Mouse (Mus musculus) hindbrain, embryonic 11.5 days (tissue): ENCODE data around the gene Brd2. TPM values are rescaled to one million over a fixed set of nuclear protein-coding genes. Genes with fewer than 3 reads are reported as not detected.
"Not testable (repeated sequence)": the region's sequence is repeated elsewhere in the genome, so short reads cannot be mapped to it uniquely, and the experiment has no call there.

Experiments used
- ATAC-seq: fragments of 200-750 bp; cut with Nextera tagmentation; 2 replicates; pipeline ENCODE4 v1.8.0; 2017; ENCODE audit warnings: mild to moderate bottlenecking, moderate TSS enrichment, moderate library complexity; ENCODE audit not compliant: low FRiP score
- DNase-seq: peaks from one replicate; pipeline ENCODE4 v3.0.0-alpha.2; 2015; ENCODE audit warnings: low spot score
- H3K27ac ChIP-seq: fragments of 300-500 bp; sonication (generic); 2 replicates; pipeline ENCODE4 v1.5.1; 2014; ENCODE audit warnings: mild to moderate bottlenecking, low read depth, low read length
- H3K27me3 ChIP-seq: fragments of 300-500 bp; sonication (generic); 2 replicates; pipeline ENCODE4 v1.6.1; 2014; ENCODE audit warnings: mild to moderate bottlenecking, low read length, moderate library complexity, mixed read lengths; ENCODE audit not compliant: control insufficient read depth, insufficient read depth
- H3K36me3 ChIP-seq: fragments of 300-500 bp; sonication (generic); 2 replicates; pipeline ENCODE4 v1.6.1; 2014; ENCODE audit warnings: mild to moderate bottlenecking, low read length, moderate library complexity, mixed read lengths; ENCODE audit not compliant: control insufficient read depth, insufficient read depth
- H3K4me1 ChIP-seq: fragments of 300-500 bp; sonication (generic); replicated peaks from 2 replicates; pipeline ENCODE4 v1.6.1; 2014; ENCODE audit warnings: low read length, mixed read lengths; ENCODE audit not compliant: control insufficient read depth, insufficient read depth
- H3K4me2 ChIP-seq: fragments of 300-500 bp; sonication (generic); replicated peaks from 2 replicates; pipeline ENCODE4 v1.6.1; 2014; ENCODE audit warnings: mild to moderate bottlenecking, low read depth, low read length
- H3K4me3 ChIP-seq: fragments of 300-500 bp; sonication (generic); 2 replicates; pipeline ENCODE4 v1.5.1; 2014; ENCODE audit warnings: low read depth, low read length
- H3K9ac ChIP-seq: fragments of 300-500 bp; sonication (generic); 2 replicates; pipeline ENCODE4 v1.6.1; 2014; ENCODE audit warnings: low read depth, low read length
- H3K9me3 ChIP-seq: fragments of 300-500 bp; sonication (generic); 2 replicates; pipeline ENCODE4 v1.6.1; 2016; ENCODE audit warnings: low read length; ENCODE audit not compliant: control insufficient read depth
- WGBS: fragments of 180-500 bp; shearing (Covaris S2); extraction: QIAGEN DNeasy Blood & Tissue Kit; methylation state at CpG from one replicate; pipeline ENCODE4 v1.1.7; 2014; 5-methylcytosine and 5-hydroxymethylcytosine counted together
- polyA plus RNA-seq: library from polyadenylated mRNA; unstranded; fragments of >200 nt; fragmentation: Nextera tagmentation; extraction: Ambion mirVana; gene quantifications from 2 replicates; pipeline ENCODE4 v1.2.1, GENCODE M21; 2014

Brd2 gene
- polyA plus RNA-seq, 1 experiment from 2014 or later, result 159 TPM

DNA sequence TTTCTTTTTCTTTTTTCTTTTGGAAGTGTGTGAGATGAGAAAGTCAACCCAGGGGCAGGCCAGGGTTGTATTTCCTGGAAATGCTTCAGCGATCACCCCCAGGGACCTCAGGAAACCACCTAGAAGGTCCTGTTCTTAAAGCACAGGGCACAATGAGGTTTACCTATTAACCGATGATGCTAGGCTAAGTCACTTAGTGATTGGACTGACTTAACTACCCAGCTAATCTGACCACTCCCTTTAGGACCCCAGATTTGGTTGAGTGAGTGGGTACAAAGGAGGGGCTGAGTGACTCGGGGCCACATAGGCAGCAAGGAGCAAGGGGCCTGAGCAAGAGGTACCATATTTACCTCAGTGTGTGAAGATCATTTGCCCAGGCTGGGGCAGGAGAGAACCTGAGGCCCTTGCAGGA is 22.5 kb upstream of the Brd2 start:
- no peaks in the 10 kb centered on the region for H3K36me3 ChIP-seq
- H3K27me3 ChIP-seq, result peaks cover 11% of the 10 kb centered on the region
- no peak overlapping the region for H3K4me2 ChIP-seq
- H3K4me3 ChIP-seq, result no peak overlapping the region
- H3K4me1 ChIP-seq, result no peaks in the 10 kb centered on the region
- DNase-seq (no peak), ATAC-seq (no peak)
- H3K9ac ChIP-seq, result no peak overlapping the region
- no peak overlapping the region for H3K27ac ChIP-seq
- WGBS, result 72% methylated on average over 3 of the region's 3 CpGs
- no peaks in the 10 kb centered on the region for H3K9me3 ChIP-seq

DNA sequence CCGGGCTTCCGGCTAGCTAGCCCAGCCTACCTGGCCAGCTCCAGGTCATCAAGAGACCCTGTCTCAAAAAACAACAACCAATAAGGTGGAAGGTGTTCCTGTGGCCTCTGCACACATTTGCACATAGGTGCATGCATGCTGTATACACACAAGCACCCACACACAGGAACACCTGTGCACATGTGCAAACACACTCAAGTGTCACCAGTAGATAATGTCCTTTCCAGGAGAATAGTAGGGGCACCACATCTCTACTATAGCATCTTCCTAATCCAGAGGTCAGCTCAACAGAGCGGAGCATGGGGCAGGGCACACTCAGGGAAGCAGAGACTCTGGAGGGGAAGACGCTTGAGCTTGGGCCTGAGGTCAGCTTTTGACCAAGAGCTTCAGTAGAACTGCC is 21.8 kb upstream of the Brd2 start:
- H3K9me3 ChIP-seq, ATAC-seq, H3K9ac ChIP-seq, H3K36me3 ChIP-seq, H3K4me3 ChIP-seq, H3K4me1 ChIP-seq, H3K27ac ChIP-seq, H3K4me2 ChIP-seq, DNase-seq: not testable (repeated sequence)
- 84% methylated on average over 4 of the region's 4 CpGs for WGBS
- H3K27me3 ChIP-seq, result peaks cover 12% of the 10 kb centered on the region

DNA sequence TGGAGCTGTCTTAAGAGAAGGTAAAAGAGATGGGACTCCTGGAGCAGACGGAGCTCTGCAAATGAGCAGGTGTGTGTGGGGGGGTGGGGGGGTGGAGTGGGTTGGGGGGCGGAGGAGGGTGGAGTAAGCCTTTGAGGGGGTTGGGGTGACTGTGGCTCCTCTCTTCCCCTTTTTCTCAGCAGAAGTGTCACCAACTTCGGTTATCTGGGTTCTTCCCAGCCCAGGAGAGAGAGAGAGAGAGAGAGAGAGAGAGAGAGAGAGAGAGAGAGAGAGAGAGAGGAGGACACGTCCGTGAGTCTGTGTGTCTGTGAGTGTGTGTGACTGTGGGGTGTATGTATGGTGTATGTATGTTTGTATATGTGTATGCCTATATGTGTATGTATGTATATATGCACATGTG is 21.0 kb upstream of the Brd2 start:
- Histone ChIP-seq H3K27ac (no peak overlapping the region), H3K27me3 (peaks cover 16% of the 10 kb centered on the region), H3K4me2 (no peak overlapping the region), H3K9ac (no peak overlapping the region), H3K4me1 (0 out of 2 replicates have a peak, but pooled peaks cover 4% of the 10 kb centered on the region), H3K36me3 (no peaks in the 10 kb centered on the region), H3K4me3 (no peak overlapping the region), H3K9me3 (no peaks in the 10 kb centered on the region)
- DNase-seq (no peak), ATAC-seq (no peak)
- WGBS, result 69% methylated on average over 5 of the region's 5 CpGs

- H3K4me2 ChIP-seq, result no peak within 1 kb of the TSS
- H3K36me3 ChIP-seq, result no peaks in the 10 kb centered on the region
- H3K9ac ChIP-seq, result no peak within 1 kb of the TSS
- H3K4me3 ChIP-seq, result no peak within 1 kb of the TSS
- H3K27ac ChIP-seq, result no peak within 1 kb of the TSS
- peaks cover 19% of the 10 kb centered on the region for H3K27me3 ChIP-seq
- DNase-seq (no peak), ATAC-seq (no peak)
- no peaks in the 10 kb centered on the region for H3K9me3 ChIP-seq
- 36% methylated on average over 7 of the region's 7 CpGs for WGBS
- 0 out of 2 replicates have a peak, but pooled peaks cover 4% of the 10 kb centered on the region for H3K4me1 ChIP-seq
Observed at GRCm38 (mm10) chr17:34143033-34143432, 20.6 kb upstream of the Brd2 start, which contains the start of gene H2-DMb2. TSS of gene H2-DMb2 (plus strand) at chr17:34143307.

DNA sequence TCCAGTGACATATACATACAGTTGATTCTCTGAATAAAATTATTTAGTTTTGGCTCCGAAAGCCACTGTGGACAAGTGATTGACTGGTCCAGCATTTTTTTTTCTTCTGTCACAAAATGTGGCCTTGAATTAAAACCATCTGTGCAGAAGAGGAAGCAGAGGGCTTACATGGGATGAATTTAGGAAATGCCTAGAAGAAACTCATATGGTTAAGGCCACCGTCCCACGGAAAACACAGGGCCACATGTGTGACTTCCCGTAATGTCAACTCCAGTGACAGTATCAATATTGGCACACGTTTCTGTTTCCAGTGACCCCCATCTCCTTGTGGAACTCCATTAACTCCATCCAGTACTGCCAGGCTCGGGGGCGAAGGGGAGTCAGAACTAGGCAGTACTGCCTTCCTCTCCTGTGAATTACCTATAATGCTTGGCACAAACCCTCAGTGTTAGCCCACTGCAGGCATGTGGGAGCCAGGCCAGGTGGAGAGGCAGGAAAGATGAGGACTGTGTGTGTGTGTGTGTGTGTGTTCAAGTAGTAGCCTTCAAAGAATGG is 20.1 kb upstream of the Brd2 start:
- Histone ChIP-seq H3K27me3 (peaks cover 21% of the 10 kb centered on the region), H3K4me2 (no peak overlapping the region), H3K36me3 (no peaks in the 10 kb centered on the region), H3K4me1 (0 out of 2 replicates have a peak, but pooled peaks cover 4% of the 10 kb centered on the region), H3K4me3 (no peak overlapping the region), H3K9ac (no peak overlapping the region), H3K9me3 (no peaks in the 10 kb centered on the region), H3K27ac (no peak overlapping the region)
- 78% methylated on average over 7 of the region's 7 CpGs for WGBS
- ATAC-seq, result no peak
- no peak for DNase-seq

DNA sequence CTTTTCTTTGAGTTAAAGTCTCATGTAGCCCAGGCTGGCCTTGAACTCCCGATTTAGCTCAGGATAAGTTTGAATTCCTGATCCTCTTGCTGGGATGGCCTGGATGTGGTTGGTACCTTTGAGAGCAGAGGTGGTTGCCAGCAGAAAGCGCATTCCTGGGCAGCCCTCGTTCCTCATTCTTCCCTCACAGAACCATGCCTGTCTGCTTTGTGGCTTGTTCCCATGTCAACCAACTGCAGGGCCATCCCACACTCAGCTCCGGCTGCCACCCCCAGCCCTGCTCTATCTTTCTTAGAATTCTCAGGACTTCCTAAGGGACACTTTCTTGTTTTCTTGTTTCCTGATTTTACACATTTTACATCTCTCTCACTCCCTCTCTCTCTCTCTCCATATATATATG is 19.0 kb upstream of the Brd2 start:
- no peak overlapping the region for H3K9ac ChIP-seq
- ATAC-seq (no peak), DNase-seq (no peak)
- H3K27ac ChIP-seq, result no peak overlapping the region
- 65% methylated on average over 4 of the region's 4 CpGs for WGBS
- H3K4me1 ChIP-seq, result 0 out of 2 replicates have a peak, but pooled peaks cover 4% of the 10 kb centered on the region
- H3K36me3 ChIP-seq, result no peaks in the 10 kb centered on the region
- no peak overlapping the region for H3K4me3 ChIP-seq
- H3K9me3 ChIP-seq, result no peaks in the 10 kb centered on the region
- peaks cover 25% of the 10 kb centered on the region for H3K27me3 ChIP-seq
- no peak overlapping the region for H3K4me2 ChIP-seq

DNA sequence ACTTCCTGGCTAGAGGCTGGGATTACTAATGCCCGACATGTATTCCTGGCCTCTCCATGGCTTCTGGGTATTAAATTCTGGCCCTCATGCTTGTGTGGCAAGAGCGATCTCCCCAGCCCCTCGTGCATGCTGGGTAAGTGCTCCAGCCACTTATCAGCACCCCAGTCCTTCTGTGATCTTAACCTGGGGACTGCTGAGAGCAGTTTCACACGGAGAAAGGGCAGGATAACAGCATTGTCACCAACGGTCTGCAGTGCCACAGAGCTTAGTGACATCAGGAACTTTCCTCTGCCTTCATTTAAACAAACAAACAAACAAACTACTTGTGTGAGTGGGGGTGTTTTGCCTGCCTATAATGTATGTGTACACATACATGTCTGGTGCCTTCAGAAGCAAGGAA is 17.8 kb upstream of the Brd2 start:
- DNase-seq (no peak), ATAC-seq (no peak)
- Histone ChIP-seq H3K27me3 (peaks cover 29% of the 10 kb centered on the region), H3K27ac (no peak overlapping the region), H3K36me3 (no peaks in the 10 kb centered on the region), H3K9me3 (no peaks in the 10 kb centered on the region), H3K4me3 (no peak overlapping the region), H3K4me1 (0 out of 2 replicates have a peak, but pooled peaks cover 6% of the 10 kb centered on the region), H3K4me2 (no peak overlapping the region), H3K9ac (no peak overlapping the region)
- 18% methylated on average over 5 of the region's 5 CpGs for WGBS

GRCm38 (mm10) chr17:34139416-34139815 is 17.0 kb upstream of the Brd2 start:
- peaks cover 29% of the 10 kb centered on the region for H3K27me3 ChIP-seq
- WGBS, result under 1% methylated on average over 16 of the region's 16 CpGs

GRCm38 (mm10) chr17:34138655-34139054 is 16.2 kb upstream of the Brd2 start:
- ATAC-seq, result no peak
- DNase-seq, result no peak
- Histone ChIP-seq H3K27me3 (peaks cover 29% of the 10 kb centered on the region), H3K9ac (no peak overlapping the region), H3K4me3 (no peak overlapping the region), H3K27ac (no peak overlapping the region), H3K4me2 (no peak overlapping the region), H3K9me3 (no peaks in the 10 kb centered on the region), H3K36me3 (no peaks in the 10 kb centered on the region), H3K4me1 (0 out of 2 replicates have a peak, but pooled peaks cover 6% of the 10 kb centered on the region)
- WGBS, result 71% methylated on average over 7 of the region's 7 CpGs

More at GRCm38 (mm10) chr17:34139416-34139815, 17.0 kb upstream of the Brd2 start:
- H3K27ac ChIP-seq, result no peak overlapping the region
- peak; percentile 56 for DNase-seq
- H3K4me3 ChIP-seq, result peak overlapping the region; percentile 24
- H3K4me2 ChIP-seq, result peak overlapping the region; percentile 44
- ATAC-seq, result no peak
- no peak overlapping the region for H3K9ac ChIP-seq
- 0 out of 2 replicates have a peak, but pooled peaks cover 6% of the 10 kb centered on the region for H3K4me1 ChIP-seq
- no peaks in the 10 kb centered on the region for H3K36me3 ChIP-seq
- H3K9me3 ChIP-seq, result no peaks in the 10 kb centered on the region
